Mouse (Mus musculus) bone marrow macrophage, adult 2 months (primary cell): Measurements from ENCODE around the gene Slc30a7.

ENCODE experiments used
- CTCF ChIP-seq: IDR thresholded peaks from 2 replicates; pipeline ENCODE4 v1.5.1; 2012; ENCODE audit warnings: low read depth, mild to moderate bottlenecking, low read length, moderate library complexity
- POLR2A ChIP-seq: IDR thresholded peaks from 2 replicates; pipeline ENCODE4 v1.6.1; 2012; ENCODE audit warnings: mild to moderate bottlenecking, low read depth, low read length, borderline replicate concordance

GRCm38 (mm10) chr3:115962028-115962415 lies 45.2 kb downstream of the Slc30a7 start:
- TF ChIP-seq CTCF = no peak
- TF ChIP-seq POLR2A = no peak
